Comparison of ENCODE assay signal across 8 mouse cellular contexts in the genomic region with DNA sequence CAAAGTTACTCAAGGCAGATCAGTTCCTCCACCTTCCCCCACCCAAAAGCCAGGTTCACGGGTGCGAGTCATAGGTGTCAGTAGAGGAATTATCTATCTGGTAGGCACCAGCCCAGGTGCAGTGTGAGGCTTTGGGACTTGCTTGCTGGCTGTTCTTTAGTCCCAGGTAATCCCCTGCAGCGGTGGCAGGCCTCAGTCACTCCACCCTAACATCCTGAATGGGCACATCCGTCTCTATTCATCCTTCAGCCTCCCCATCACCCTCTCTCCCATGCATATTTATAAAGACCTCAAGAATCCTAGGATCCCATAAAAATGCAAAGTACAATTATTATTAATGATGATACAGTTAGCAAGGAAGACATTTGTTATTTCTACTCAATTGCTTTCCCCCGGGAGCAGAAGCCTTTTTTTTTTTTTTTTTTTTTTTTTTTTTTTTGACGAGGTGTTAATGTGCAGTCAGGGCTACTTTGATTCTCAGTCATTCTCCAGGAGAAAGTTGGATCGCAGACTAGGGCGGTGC.
DNase-seq lines count a peak whose midpoint lies in the region; ATAC-seq and TF ChIP-seq lines count a peak whose summit lies in the region.

No protein-coding gene starts in this region.

- H3K9me3 ChIP-seq in kidney, embryonic 16.5 days (ENCODE audit: low read length) = no peaks in the 10 kb centered on the region
- no peaks in the 10 kb centered on the region for H3K9me3 ChIP-seq in hindbrain, embryonic 13.5 days
- no peaks in the 10 kb centered on the region for H3K9me3 ChIP-seq in midbrain, embryonic 15.5 days

- TF ChIP-seq CTCF in cortical plate, adult 2 months (IDR thresholded peaks at IDR 0.05; ENCODE audit: extremely low read depth, insufficient read depth, low read length) = no peak

- H3K4me2 ChIP-seq in kidney, embryonic 16.5 days (replicated peaks; ENCODE audit: low read depth, low read length) = peak overlapping the region; percentile 93
- peak overlapping the region; percentile 61 for H3K4me2 ChIP-seq in hindbrain, embryonic 13.5 days
- H3K4me2 ChIP-seq in midbrain, embryonic 15.5 days = peak overlapping the region; percentile 53

- TF ChIP-seq POLR2A in cortical plate, adult 2 months (IDR thresholded peaks at IDR 0.05; ENCODE audit: extremely low read depth, insufficient read depth, low read length) = no peak

- no peaks in the 10 kb centered on the region for H3K36me3 ChIP-seq in kidney, embryonic 16.5 days (ENCODE audit: insufficient read depth, low read length)
- no peaks in the 10 kb centered on the region for H3K36me3 ChIP-seq in hindbrain, embryonic 13.5 days
- no peaks in the 10 kb centered on the region for H3K36me3 ChIP-seq in midbrain, embryonic 15.5 days (replicated peaks)

- no peak; the same call in 1 of the 2 replicates for ATAC-seq in kidney, embryonic 16.5 days (ENCODE audit: low FRiP score, low TSS enrichment)
- no peak for ATAC-seq in hindbrain, embryonic 13.5 days (ENCODE audit: low FRiP score)
- peak; percentile 16; the same call in 1 of the 2 replicates for ATAC-seq in midbrain, embryonic 15.5 days (replicated peaks)

- peak overlapping the region; percentile 90; the same call in 1 of the 2 replicates for H3K27ac ChIP-seq in kidney, embryonic 16.5 days (ENCODE audit: low read length)
- H3K27ac ChIP-seq in cortical plate, adult 2 months (ENCODE audit: insufficient read depth, low read length) = peak overlapping the region; percentile 70
- H3K27ac ChIP-seq in hindbrain, embryonic 13.5 days = peak overlapping the region; percentile 99
- H3K27ac ChIP-seq in midbrain, embryonic 15.5 days = peak overlapping the region; percentile 98

- no peaks in the 10 kb centered on the region for H3K27me3 ChIP-seq in kidney, embryonic 16.5 days (ENCODE audit: insufficient read depth, low read length)
- no peaks in the 10 kb centered on the region for H3K27me3 ChIP-seq in hindbrain, embryonic 13.5 days
- no peaks in the 10 kb centered on the region for H3K27me3 ChIP-seq in midbrain, embryonic 15.5 days (replicated peaks)

- WGBS in kidney, embryonic 16.5 days = 27% methylated on average over 8 of the region's 8 CpGs
- WGBS in hindbrain, embryonic 13.5 days = 12% methylated on average over 8 of the region's 8 CpGs
- 6% methylated on average over 8 of the region's 8 CpGs for WGBS in midbrain, embryonic 15.5 days

- no peak for DNase-seq in kidney, adult 8-10 months
- no peak for DNase-seq in c-Kit-positive CD71-positive TER-119-positive erythroid progenitor cells, embryonic 14.5 days (ENCODE audit: low spot score)
- no peak for DNase-seq in urinary bladder, postnatal 10 days (ENCODE audit: low spot score)
- DNase-seq in cerebellum, postnatal 14 days = no peak

- H3K4me1 ChIP-seq in kidney, embryonic 16.5 days (ENCODE audit: insufficient read depth, low read length) = peaks cover 18% of the 10 kb centered on the region
- H3K4me1 ChIP-seq in cortical plate, adult 2 months (ENCODE audit: control insufficient read depth, insufficient read depth, low read length) = peaks cover 2% of the 10 kb centered on the region; the same call in 1 of the 2 replicates
- peaks cover 29% of the 10 kb centered on the region for H3K4me1 ChIP-seq in hindbrain, embryonic 13.5 days (replicated peaks)
- peaks cover 23% of the 10 kb centered on the region for H3K4me1 ChIP-seq in midbrain, embryonic 15.5 days

- peak overlapping the region; percentile 63 for H3K9ac ChIP-seq in kidney, embryonic 16.5 days (replicated peaks; ENCODE audit: low read length)
- peak overlapping the region; percentile 76 for H3K9ac ChIP-seq in hindbrain, embryonic 13.5 days
- peak overlapping the region; percentile 56 for H3K9ac ChIP-seq in midbrain, embryonic 15.5 days

- peak overlapping the region; percentile 51 for H3K4me3 ChIP-seq in kidney, embryonic 16.5 days (ENCODE audit: low read length)
- H3K4me3 ChIP-seq in cortical plate, adult 2 months (ENCODE audit: insufficient read depth, low read length) = peak overlapping the region; percentile 59
- peak overlapping the region; percentile 37 for H3K4me3 ChIP-seq in hindbrain, embryonic 13.5 days
- peak overlapping the region; percentile 27 for H3K4me3 ChIP-seq in midbrain, embryonic 15.5 days
